Mouse (Mus musculus) adrenal gland (tissue): ENCODE results near the gene Gamt.

Experiments
- intact Hi-C: fragments of 180-260 bp; cut with DNase I; formaldehyde crosslinking; loops from one replicate; pipeline ENCODE4 v1.15.1; 2025

Gamt gene

GRCm38 (mm10) chr10:80288657-80289056, 27.8 kb upstream of the Gamt start:
- intact Hi-C loops = no loop called here

- intact Hi-C loops = no loop called here
These were observed 27.3 kb upstream of the Gamt start for GRCm38 (mm10) chr10:80288097-80288496.

DNA sequence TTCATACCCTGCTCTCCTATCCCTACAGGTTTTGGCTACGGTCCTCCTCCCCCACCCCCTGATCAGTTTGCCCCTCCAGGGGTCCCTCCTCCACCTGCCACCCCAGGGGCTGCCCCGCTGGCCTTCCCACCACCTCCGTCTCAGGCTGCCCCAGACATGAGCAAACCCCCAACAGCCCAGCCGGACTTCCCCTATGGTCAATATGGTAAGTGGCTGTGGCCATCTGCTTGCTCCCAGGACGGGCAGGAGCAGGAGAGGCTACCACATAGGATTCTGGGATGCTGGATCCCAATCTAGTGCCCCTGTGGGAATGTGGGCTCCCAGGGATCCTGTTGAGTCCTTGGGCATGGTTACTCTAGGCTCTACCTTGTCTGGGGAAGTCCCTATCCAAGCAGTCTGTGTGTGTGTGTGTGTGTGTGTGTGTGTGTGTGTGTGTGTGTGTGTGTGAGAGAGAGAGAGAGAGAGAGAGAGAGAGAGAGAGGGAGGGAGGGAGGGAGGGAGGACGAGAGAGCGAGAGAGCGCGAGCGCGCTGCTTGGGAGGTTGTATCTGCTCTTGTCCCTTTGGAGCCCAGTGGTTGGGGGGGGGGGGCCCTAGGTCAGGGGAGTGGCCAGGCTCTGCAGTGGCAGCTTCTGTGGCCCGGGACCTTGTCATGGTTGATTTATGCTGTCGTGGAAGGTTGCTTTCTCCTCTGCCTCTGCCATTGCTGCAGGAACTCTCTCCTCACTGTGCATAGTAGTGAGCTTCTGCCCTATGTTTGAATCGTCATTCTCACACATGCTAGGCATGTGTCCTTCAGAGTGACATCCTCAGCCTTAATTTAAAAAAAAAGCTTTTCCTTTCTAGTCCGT, 24.6 kb upstream of the Gamt start:
- intact Hi-C loops = no loop called here

- intact Hi-C loops = no loop called here
These were observed 21.9 kb upstream of the Gamt start for GRCm38 (mm10) chr10:80282481-80283441.

DNA sequence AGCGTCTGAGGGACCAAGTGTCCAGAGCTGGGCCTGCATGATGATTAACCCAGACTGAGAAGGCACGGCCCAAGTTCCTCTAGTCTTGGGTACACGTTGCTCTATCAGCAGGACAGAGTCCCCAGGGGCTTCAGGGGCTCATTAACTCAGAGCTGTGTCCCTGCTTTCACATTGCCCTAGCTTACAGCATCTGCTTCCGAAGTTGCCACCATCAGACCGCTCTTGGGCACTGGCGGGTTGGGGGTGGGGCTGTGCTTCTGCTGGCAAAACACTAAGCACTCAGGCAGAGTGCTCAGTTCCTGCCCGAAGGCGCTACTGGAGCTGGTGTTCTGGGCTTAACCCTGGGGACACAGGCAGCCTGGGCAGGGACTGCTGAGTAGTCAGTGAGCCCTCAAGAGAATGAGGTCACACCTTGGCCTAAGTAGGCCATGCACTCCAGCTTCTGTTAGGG, 21.1 kb upstream of the Gamt start:
- intact Hi-C loops = no loop called here

DNA sequence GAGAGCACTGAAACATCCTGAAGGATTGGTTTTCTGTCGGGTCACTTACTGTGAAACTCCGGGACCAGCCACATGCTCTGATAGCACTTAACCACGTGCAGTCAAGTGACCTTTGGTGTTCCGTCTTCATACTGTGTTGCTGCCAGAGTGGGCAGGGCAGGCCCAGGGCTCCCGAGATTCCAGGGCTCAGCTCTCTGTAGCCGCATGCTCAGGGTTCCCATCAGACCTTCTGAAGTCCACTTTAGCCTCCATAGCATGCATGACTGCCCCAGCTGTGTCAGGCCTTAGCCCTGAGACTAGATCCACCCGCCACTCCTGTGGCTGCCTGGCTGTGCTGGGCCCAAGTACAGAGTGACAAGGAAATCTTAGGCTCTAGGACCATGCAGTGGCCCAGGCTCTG, 20.5 kb upstream of the Gamt start:
- intact Hi-C loops = no loop called here

DNA sequence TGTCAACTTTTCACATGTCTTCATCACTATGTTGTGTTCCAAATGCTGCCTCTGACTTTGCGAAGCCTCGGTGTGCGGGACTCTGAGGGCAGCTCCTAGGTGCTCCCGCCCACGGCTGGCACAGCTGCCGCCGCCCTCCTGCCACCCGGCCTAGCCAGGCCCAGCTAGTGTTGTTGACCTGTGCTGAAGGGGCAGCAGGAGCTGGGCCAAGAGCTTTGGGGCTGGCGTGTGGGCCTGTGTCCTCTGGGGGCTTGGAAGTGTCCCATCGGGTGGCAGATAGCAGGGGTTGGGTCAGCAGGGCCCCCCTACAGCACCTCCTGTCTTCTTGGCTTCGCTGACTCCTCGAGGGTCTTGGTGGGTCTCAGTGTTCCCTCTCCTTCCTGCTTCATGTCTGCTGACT, 18.5 kb upstream of the Gamt start:
- intact Hi-C loops = no loop called here

- intact Hi-C loops = no loop called here
These were observed 17.6 kb upstream of the Gamt start for GRCm38 (mm10) chr10:80278390-80278789.

- intact Hi-C loops = no loop called here
These were observed 15.4 kb upstream of the Gamt start for GRCm38 (mm10) chr10:80276238-80276637.

DNA sequence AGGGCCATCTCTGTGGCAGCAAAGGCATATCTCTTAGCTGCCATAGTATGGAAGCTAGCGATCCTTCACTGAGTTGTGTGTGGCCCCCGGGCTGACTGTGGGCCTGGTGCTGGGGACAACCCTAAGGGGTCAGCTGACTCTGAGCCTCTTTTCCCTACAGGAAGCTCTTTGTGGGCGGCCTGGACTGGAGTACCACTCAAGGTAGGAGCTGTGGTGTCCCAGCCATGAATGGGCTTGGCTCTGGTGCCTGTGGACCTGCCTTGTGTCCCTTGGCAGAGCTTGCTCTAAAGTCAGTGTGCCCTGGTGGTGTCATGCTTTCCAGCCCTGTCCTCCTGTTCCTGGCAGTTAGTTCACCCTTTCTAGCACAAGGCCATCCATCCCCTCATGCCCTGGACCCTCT, 13.0 kb upstream of the Gamt start:
- intact Hi-C loops = no loop called here

GRCm38 (mm10) chr10:80271870-80272585, 11.2 kb upstream of the Gamt start:
- intact Hi-C loops = no loop called here

GRCm38 (mm10) chr10:80271186-80271843, 10.5 kb upstream of the Gamt start:
- intact Hi-C loops = no loop called here

DNA sequence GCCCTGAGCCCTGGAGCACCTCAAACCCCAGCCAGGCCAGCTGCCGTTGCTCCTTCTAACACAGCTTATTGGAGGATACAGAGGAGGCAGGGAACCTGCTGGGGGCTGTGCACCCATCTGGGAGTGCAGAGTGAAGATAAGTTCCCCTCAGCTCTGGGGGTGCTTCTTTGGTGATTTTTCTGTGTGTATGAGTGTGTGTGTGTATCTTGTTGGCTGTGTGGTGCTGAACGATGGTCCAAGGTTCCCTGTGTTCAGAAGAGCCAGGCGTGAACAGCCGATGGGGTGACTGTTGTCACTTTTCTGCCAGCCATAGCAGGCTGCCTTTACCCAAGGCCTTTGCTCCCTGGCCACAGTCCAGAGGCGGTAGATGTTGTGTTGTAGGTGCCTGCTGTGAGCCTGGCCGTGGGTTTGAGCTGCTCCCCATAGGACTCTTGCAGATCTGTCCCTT, 9.9 kb upstream of the Gamt start:
- intact Hi-C loops = no loop called here

- intact Hi-C loops = no loop called here
These were observed 9.3 kb upstream of the Gamt start for GRCm38 (mm10) chr10:80270099-80270498.

DNA sequence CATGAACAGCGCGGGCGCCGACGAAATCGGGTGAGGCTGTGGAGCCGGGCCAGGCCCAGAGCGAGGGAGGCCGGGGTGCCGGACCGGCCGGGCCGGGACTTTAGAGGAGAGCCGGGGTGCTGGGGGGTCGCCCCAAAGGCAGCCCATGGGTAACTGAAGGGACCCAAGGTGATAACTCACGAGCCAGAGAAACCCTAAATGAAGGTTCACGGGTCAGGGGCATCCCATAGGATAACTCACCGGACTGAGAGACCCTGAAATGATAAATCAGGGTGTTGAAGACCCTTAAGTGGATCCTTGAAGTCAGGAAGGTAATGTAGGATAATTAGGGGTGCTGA, 4.3 kb upstream of the Gamt start:
- intact Hi-C loops = no loop called here

DNA sequence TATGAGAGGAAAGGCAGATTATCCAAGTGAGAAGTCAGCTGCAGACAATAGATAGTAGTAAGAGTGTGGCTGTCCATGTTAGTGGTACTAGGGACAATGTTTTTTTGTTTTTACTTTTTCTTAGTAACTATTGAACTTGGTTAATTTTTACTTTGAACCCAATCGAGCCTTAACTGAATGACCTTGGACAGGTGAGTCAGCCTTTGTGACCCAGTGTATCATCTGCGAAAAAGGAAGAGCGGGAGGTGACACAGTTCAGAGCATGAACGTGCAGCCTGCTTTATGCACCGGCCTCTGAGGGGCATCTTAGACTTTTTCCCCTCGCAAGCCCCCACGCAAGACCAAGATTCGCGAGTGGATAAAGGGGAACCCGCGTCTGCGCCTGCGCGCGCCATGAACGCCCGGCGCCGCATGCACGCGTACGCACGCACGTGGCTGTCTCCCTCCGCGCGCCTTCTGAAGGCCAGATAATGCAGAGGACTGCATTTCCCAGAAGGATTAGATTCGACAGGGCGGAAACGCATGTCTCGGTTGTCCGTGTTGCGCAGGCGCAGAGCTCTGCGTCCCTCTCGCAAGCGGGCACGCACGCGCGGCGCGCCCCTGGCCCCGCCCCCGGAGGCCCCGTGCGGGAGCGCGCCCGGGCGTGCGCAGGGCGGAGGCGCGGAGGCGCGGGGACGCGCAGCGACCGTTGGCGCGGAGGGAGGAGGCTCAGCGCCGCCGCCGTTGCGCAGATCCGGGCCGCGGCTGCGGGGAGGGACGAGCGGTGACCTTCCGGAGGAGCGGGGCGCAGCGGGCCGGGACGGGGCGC, 3.7 kb upstream of the Gamt start:
- intact Hi-C loops = no loop called here

- intact Hi-C loops = no loop called here
These were observed 2.1 kb upstream of the Gamt start for GRCm38 (mm10) chr10:80262776-80263365.

- intact Hi-C loops = no loop called here
These were observed 1.4 kb upstream of the Gamt start for GRCm38 (mm10) chr10:80262169-80262568.

DNA sequence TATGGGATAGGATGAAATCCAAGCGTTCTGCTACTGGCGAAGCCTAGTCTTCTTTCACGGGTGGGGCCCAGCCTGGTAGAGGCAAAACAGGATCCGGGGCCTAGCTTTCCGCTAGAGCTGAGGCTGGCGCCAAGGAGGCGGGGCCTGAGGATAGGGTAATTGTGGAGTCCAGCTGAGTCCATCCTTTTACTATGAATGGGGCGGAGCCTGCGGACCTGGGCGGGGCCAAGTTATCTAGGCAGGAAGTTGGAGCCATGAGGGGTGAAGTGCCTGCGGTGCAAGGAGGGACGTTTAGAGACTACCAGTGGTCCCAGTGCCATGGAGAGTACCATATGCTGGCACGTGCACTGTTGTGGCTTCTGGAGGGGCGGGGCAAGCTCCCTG, 765 bp upstream of the Gamt start:
- intact Hi-C loops = no loop called here
